In the genomic region with DNA sequence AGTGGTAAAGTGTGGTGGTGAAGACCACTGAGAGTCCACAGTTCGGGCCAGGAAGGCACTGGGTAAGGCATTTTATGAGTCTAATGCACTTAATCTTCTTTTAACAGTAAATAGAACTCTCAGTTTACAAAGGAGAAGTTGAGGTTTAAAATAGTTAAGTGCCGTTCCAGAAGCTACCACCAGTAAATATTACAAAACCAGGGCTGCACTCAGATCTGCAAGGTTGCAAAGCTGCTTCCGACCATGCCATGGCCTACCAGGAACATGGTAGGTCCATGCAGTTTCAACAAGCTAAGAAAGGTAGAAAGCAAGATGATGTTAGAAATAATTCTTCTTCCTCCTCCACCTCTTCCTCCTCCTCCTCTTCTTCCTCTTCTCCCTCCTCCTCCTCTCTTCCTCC, we compare ENCODE assay signal across 22 mouse cellular contexts.
"Had no signal": no experiment of that assay in that cellular context is flagged by ENCODE, and none has a peak within 500 bp of the region (broad histone marks: within the 10 kb centered on the region; RNA-seq: fewer than 3 reads in every experiment).

No protein-coding gene starts in this region.

- DNase-seq: kidney, adult 9 months; kidney, postnatal 14 days; kidney, postnatal 4 days; left cerebral cortex, postnatal 4 days; lung, adult 2 months; lung, postnatal 14 days; lung, postnatal 4 days; right cerebral cortex, adult 18-20 months; right cerebral cortex, postnatal 14 days; right cerebral cortex, postnatal 4 days; thymus, adult 2 months; thymus, postnatal 14 days; thymus, postnatal 4 days had no signal

- H3K4me2 ChIP-seq: limb, embryonic 12.5 days; limb, embryonic 15.5 days; liver, embryonic 12.5 days; liver, embryonic 15.5 days; midbrain, embryonic 11.5 days; midbrain, embryonic 15.5 days; neural tube, embryonic 12.5 days; neural tube, embryonic 15.5 days had no signal

- H3K9ac ChIP-seq: limb, embryonic 12.5 days; limb, embryonic 15.5 days; liver, embryonic 12.5 days; liver, embryonic 15.5 days; midbrain, embryonic 15.5 days; neural tube, embryonic 12.5 days; neural tube, embryonic 15.5 days had no signal

- H3K4me1 ChIP-seq: liver, embryonic 12.5 days; liver, embryonic 15.5 days; midbrain, embryonic 15.5 days; neural tube, embryonic 12.5 days had no signal

- H3K36me3 ChIP-seq: limb, embryonic 12.5 days; limb, embryonic 15.5 days; liver, embryonic 12.5 days; liver, embryonic 15.5 days; midbrain, embryonic 15.5 days; neural tube, embryonic 12.5 days; neural tube, embryonic 15.5 days had no signal

- H3K4me3 ChIP-seq: limb, embryonic 12.5 days; limb, embryonic 15.5 days; liver, embryonic 12.5 days; liver, embryonic 15.5 days; midbrain, embryonic 15.5 days; neural tube, embryonic 12.5 days; neural tube, embryonic 15.5 days had no signal

- H3K27ac ChIP-seq: limb, embryonic 12.5 days; limb, embryonic 15.5 days; liver, embryonic 12.5 days; liver, embryonic 15.5 days; midbrain, embryonic 15.5 days; neural tube, embryonic 12.5 days; neural tube, embryonic 15.5 days; stomach, postnatal 0 days had no signal

- ATAC-seq: liver, embryonic 12.5 days; midbrain, embryonic 15.5 days had no signal

- H3K27me3 ChIP-seq: limb, embryonic 12.5 days; limb, embryonic 15.5 days; liver, embryonic 12.5 days; liver, embryonic 15.5 days; midbrain, embryonic 15.5 days; neural tube, embryonic 12.5 days; neural tube, embryonic 15.5 days had no signal

- H3K9me3 ChIP-seq: limb, embryonic 12.5 days; limb, embryonic 15.5 days; liver, embryonic 12.5 days; liver, embryonic 15.5 days; midbrain, embryonic 15.5 days; neural tube, embryonic 12.5 days; neural tube, embryonic 15.5 days had no signal
